Mouse (Mus musculus) stomach, postnatal 0 days (tissue): ENCODE measurements around the gene Tle4.

Experiments
- CTCF ChIP-seq: IDR thresholded peaks from 2 replicates; pipeline ENCODE4 v1.5.1; 2016; ENCODE audit warnings: antibody characterized with exemption, low read depth, mild to moderate bottlenecking, moderate library complexity
- EP300 ChIP-seq: optimal IDR thresholded peaks from 2 replicates; pipeline ENCODE3; 2016; ENCODE audit warnings: antibody characterized with exemption

- TF ChIP-seq CTCF (no peak), EP300 (no peak)
Observed at GRCm38 (mm10) chr19:14578698-14579097, 19.2 kb downstream of the Tle4 start.
